Mouse (Mus musculus) 416B (cell line): ENCODE results near the gene Prrx1.

ENCODE experiments used
- DNase-seq: peaks from one replicate; pipeline ENCODE4 v3.0.0; 2011; ENCODE audit warnings: low read depth

Gene Prrx1

DNA sequence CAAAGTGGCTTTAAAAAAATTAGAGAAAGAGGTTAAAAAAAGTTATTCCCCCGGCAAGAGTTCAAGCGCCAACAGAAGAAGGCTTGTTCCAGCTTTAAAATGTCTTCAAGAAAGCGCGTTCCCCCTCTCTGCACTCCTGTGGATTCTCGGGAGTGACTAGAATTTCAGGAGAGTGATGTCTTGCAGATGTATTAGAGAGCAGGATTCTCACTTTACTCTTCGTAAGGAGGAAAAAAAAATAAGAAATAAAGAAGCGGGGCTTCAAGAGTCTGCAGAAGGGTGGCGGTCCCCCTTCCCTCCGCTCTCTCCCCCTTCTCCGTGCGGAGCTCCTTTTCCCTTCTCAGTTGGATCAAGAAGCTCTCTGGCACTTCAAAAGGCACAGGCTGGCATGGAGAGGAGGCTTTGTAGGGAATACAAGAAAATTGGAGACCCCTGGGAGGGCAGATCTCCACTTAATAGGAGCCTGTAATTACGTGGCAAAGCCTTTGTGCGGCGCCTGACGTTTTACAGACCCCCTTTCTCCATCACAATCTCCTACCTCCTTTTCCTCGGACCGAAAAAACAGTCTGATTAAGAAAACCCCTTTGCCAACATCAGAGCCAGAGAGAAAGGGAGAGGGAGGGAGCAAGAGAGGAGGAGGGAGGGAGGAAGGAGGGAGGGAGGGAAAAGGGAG lies at the start of gene Prrx1:
TSS of gene Prrx1 (minus strand) at position 610 of the 673 bp plus-strand sequence.
- no peak for DNase-seq

DNA sequence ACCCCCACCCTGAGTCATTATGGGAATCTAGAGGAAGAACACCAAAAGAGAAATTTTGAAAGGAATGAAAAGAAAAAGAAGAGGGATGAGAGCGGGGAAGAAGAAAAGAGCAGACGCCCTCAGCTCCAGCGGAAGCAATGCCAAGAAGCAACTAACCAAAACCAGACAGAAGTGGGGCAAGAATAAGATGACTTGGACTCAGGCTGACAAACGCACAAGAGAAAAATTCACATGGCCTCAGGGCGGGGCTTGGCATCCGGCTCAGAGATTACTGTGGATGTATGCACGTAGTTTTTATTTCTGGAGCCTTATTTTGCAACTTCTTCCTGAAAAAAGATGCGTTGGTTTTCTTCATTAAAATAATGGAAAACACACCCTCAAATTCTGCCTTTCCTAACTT lies 48.7 kb upstream of the Prrx1 start:
- no peak for DNase-seq

DNA sequence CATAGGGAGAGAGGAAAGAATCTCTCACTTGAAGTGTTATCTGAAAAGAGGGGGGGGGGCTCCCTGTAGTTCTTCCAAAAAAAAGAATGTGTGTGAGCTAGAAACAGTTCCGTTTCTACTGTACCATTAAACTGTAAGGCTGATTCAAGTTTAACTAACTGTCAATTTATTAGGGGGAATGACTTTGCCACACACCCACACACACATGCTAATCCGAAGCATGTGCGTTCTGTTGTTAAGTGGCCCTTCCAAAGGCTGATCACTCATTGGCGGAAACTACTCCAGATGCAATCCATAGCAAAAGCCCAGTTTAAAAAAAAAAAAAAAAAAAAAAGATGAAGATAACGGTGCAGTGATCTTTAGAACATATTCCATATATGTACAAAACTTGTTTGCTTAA lies 47.9 kb upstream of the Prrx1 start:
- no peak for DNase-seq

DNA sequence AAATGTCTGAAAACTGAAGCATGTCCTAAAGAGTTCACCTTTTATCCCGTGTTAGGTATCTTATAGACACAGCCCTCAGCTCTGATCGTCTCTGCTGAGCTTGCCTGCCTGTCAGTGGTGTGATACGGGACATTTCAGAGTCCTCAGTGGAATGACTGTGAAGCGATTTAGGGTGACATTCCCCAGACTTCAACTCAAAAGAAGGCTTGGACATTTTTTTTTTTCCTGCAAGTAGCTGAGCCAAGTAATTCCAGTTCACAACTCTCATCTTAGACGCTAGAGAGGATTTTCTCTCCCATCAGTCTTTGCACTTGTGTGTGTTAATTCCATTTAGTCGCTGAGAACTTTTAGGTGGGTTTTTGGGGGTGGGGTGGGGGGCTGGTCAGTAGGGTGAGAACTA lies 47.3 kb upstream of the Prrx1 start:
- no peak for DNase-seq

DNA sequence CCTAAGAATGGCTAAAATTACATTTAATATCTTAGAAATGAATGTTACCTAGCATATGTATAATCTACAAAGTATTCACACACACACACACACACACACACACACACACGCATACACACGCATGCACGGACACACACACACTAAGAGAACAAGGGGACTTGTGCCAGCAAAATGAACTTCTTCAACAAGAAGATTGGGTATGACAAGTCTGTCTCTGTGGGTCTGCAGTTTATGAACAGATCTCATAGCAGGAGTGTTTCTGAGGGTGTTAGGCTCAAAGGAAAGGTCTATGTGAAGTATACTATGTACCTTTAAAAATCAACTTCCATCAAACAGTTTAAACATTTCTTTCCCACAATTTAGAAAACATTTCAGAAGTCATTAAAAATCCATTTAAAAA lies 46.0 kb upstream of the Prrx1 start:
- no peak for DNase-seq

DNA sequence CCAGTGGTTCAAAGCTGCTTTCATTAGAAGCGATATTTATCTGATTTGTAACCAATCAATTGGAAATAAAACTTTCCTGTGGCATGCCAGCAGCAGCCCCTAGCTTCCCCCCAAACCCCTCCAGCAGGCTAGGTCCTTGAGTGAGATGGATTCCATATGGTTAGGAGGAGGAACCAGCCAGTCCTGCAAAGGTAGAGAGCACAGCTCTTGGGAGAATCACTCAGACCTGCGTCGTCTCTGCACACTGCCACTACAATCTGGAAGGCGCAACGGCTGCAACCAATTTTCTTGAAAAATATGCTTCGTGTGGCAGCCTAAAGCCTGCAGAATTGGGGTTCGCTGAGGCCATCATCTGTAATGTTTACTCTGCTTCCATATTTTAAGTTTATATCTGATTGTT lies 44.7 kb upstream of the Prrx1 start:
- no peak for DNase-seq

DNA sequence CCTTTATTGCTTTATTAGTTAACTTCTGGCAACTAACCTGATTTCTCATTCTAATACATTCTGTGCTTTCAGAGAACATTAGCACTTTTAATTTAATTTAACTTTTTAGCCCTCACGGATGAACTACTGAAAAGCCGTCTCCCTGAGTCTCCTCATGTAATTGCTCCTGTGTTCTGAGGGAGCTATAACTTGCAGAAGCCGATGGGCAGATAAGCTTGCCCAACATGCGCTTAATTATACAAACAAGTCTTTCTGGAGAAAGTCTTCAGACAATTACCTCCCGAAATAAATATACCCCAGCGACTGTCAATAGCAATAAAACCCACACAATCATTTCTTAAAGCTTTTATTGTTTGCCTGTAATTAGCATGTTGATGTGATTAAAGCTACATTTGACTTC lies 44.2 kb upstream of the Prrx1 start:
- no peak for DNase-seq

DNA sequence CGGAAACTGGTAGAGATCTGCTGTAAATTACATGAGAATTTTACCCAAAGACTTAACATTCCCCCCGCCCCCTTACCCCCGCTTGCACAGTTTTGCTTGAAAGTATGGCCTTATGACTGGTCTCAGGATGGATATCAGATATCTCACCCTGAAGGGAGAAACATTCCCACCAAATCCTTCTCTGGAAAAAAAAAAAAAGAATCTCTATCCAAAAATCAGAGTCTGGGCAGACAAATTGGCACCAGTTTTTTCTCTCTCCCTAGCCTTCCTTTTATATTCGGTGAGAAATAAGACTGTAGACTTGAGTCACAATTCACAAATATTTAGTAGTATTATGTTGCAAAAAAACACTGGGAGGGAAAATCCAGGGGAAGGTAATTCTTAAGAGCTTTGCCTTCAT lies 42.7 kb upstream of the Prrx1 start:
- DNase-seq = no peak

DNA sequence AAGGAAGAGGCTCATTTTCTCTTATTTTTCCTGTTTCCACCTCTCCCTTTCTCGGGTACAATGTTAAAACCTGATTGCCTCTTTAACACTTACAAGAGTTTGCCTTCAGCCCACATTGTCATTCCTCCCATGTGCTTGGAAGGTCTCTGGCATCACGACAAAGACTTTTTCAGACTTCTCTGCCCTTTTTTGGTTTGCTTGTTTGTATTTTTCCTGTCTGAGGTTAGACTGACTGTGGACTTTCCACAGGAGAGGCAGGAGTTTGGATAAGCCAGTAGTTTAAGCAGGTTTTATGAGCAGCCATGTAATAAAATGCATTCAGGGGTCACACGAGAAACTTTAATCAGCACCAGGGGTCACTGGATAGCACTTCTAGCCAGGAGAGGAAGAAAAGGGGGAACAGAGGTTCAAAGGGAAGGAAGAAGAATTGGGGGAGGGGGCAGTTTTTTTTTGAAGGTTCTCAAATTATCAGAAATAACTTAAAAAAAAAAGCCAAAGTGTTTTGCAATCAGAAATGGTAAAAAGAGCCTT lies 42.2 kb upstream of the Prrx1 start:
- DNase-seq = no peak

DNA sequence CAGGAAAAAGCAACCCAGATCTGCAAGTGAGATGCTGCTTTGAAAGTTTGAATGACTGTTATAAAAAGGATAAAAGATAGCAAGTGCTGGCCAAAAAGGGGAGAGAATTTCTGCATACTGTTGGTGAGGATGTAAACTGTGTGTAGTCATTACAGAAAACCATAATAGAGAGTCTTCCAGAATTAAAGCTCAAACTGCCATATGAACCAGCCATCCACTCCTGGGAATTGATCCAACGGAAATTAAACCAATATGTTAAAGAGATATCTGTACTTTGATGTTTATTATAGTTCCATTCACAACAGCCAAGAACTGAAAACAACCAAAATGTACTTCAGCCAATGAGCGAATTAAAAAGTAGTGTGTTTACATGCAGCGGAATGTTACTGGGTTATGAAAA lies 37.5 kb upstream of the Prrx1 start:
- no peak for DNase-seq

DNA sequence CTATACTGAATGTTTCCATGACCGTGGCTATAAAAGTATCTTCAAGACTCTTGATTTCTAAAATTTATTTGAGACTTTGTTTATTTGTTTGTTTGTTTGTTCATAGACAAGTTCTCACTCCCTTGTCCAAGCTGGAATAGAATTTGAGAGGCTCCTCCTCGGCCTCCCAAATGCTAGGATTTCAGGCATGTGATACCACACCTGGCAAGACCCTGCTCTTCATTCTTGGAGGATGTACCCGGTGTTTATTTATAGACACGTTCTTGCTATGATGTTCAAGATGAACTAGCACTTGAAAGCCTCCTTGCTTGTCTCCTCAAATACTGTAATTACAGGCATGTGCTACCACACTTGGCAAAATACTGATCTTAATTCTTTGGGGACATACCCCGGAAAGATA lies 32.0 kb upstream of the Prrx1 start:
- no peak for DNase-seq

DNA sequence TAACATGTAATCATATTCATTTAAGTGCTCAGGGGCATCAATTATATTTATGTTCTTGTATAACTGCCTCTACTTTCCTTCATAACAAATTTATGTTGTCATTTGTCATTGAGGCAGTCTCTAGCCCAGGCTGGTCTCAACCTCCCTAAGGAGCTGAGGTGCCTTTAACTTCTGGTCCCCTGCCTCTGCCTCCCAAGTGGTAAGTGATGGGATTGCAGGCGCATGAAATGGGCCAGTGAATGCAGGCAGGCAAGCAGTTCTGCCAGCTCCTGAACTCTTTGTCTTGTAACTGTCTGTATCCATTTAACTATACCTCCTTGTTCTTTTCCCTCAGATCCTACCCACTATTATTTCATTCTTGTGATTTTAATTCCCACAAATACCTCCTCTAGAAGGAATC lies 31.4 kb upstream of the Prrx1 start:
- DNase-seq = peak; percentile 2

DNA sequence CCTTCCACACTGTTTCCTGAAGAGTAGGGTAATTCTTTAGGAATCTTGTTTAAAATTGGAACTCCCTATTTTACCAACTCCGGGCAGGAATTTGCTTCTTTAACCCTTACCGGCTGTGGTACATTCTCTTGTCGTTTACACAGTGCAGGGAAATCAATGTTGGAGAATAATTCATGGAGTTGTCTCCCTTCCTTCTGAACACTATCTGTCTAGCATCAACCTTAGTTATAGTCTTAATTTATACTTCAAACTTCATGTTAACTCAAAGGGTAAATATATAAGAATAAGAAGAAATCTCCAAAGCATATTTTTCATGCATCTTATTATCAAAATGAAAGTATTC lies 25.7 kb upstream of the Prrx1 start:
- DNase-seq = no peak

DNA sequence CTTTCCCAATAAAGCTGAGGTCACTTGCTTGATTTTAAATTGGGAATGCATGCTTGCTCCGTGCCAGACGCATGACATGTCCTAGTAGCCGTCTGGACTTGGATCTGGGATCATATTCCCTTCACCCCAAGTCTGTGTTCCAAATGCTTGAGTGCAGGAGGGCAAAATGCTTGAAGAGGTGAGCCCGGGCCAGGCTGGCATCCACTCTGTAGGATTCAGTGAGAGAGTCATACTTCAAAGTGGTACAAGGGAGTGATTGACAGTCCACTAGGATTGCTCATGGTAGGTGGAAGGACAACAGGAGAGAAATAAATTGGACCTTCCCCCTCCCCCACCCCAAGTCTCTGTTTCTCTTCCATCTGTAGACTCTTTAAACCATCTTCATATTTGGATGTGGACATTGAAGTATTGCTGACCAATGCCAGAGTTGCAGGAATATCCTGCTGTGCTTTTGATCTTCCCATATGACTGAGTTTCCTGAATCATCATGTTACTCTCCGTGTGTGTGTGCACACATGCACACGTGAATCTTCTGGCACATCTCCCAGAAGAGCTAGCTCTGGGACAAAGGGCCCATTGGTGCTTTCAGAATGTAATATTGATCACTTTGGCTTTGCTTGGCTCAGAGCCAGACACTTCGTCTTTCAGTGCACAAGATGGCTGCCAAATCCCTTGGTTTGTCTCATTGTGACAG lies 25.2 kb upstream of the Prrx1 start:
- no peak for DNase-seq

DNA sequence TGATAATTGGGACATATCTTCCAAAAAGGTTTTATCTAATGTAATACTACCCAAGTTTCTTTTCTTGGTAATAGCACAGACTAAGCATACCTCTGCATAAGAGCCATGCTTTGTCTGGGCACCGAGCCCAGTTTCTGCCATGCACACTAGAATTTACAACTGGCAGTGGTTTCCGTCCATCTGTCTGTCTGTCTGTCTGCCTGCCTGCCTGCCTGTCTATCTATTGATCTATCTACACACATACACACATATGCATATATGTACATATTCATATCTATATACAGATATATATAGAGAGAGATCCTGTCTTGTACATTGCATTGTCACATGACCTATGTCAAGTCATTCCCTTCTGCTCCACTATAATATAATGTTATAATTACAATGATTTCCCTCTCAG lies 24.3 kb upstream of the Prrx1 start:
- DNase-seq = peak; percentile 15

DNA sequence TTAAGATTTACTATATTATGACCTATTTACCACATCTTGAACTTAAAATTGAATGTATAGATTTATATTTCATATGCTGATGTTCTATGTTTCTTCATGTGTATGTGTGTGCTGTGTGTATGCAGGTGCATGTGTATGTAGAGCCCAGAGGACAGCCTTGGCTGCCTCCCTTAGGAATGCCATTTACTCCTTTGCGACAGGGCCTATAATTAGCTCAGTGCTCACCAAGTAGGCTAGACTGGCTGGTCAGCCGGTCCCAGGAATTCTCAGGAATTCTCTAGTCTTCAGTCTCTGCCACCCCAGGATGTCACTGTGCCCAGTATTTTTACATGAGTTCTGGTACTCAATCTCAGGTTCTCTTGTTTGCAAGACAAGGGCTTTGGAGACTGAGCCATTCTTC lies 13.8 kb upstream of the Prrx1 start:
- DNase-seq = no peak

DNA sequence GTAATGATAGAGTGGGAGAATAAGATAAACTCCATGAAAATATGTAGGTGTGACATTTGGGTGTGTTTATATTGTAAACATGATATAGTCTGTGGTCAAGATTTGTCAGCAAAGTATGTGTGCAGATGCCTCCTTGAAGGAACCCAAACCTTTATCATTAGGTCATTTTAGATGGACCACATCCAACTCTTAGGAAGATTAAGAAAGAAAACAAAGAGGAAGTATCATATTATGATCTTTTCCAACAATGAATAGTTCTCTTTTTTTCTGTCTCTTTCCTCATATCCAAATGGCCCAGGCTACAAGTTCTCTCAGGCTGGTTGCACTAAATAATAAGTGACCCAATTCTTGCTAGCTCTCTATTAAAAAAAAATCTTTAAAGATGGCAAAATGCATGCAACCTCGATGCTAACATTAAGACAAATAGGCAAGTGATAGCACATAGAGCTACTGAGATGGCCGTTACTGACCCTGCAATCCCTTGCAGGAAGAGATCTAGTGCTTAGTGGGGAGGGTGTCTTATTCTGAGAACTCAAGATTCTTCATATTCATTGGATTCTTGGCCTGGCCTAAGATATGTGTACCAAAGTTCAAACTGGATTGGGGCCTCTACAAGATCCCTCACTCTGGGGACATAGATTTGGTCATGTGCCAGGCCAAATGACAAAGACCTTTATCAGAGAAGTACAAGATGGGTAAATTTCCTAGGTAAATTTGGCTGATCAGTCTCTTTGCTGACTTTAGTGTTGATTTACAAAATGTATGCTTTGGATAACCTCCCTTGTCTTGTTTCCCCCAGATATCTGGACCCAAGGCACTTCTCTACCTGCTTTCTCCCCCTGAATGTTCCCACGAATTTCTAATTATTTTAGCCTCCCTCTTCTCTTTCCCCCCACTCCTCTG lies 6.4 kb upstream of the Prrx1 start:
- DNase-seq = peak; percentile 3

DNA sequence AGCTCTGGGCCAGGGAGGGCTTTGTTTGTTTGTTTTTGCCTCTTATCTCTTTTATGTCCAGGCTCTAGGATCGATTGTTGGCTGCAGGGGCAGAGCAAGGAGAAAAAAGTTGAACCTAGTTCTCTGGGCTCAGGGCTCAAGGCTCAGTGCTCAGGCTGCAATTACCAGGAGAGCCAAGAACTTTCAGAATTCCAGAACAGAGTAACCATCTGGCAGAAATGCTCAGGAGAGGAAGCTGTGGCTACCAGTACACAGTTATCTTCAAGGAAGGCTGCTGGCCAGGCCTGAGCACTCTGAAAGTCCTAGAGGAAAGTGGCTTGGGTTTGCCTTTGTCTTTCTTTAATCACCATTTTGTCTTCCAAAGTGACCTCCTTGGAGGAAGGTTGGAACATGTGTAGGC lies 3.4 kb upstream of the Prrx1 start:
- no peak for DNase-seq

DNA sequence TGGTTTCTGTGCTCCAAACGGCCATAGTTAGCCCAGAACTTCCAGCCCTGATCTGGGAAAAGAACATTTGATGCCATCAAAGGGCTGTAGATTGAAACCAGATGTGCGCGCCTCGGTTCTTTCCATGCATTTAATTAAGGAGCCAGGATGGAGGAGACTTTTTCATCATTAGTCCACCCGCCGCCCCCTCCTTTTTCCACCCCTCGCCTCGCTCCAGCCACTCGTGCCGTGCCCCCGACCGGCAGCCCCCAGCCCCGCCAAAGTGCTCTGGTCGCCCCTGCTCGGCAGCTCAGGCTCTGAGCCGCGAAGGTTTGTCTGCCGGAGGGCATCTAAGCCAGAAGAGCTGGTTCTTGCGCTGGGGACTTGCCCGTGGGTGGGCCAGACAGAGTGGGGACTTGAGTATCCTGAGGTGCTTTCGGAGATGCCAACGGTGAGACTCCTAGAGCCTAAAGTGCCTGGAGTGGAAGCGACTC lies 1.4 kb upstream of the Prrx1 start:
- DNase-seq = no peak

DNA sequence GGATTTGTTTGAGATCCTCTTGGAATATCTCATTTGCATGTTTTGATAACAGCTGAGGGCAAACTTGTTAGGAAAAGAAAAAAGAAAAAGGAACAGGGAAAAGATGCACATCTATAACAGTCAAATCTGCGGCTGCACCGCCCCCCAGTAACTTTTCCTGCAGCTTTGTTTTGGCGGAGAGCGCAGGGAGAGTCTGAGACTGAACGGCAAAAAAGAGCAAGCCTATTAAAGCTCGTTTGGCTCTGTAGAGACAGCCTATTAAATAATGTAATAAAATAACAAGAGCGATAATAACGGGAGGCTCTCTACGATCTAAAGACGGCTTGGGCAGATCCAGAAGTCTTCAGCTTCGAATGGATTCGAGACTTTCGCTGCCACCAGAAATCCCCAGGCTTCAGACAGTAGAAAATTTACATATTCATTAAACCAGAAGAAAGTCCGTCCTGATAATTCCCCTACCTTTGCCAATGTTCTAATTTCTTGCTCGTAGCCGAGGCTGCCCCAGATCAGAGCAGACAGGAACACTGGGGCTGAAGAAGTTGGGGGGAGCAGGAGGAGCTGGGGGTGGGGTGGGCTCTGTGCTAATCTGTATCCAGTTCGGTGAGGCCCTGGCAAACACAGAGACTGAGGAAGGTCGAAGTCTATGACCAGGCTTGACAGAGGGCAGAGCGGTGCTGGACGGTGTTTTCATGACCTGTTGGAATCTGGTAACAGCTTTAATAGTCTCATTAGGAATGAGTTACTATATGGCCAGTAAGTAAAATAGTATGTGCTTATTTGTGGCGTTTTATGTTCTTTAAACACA lies 613 bp upstream of the Prrx1 start:
- DNase-seq = no peak

DNA sequence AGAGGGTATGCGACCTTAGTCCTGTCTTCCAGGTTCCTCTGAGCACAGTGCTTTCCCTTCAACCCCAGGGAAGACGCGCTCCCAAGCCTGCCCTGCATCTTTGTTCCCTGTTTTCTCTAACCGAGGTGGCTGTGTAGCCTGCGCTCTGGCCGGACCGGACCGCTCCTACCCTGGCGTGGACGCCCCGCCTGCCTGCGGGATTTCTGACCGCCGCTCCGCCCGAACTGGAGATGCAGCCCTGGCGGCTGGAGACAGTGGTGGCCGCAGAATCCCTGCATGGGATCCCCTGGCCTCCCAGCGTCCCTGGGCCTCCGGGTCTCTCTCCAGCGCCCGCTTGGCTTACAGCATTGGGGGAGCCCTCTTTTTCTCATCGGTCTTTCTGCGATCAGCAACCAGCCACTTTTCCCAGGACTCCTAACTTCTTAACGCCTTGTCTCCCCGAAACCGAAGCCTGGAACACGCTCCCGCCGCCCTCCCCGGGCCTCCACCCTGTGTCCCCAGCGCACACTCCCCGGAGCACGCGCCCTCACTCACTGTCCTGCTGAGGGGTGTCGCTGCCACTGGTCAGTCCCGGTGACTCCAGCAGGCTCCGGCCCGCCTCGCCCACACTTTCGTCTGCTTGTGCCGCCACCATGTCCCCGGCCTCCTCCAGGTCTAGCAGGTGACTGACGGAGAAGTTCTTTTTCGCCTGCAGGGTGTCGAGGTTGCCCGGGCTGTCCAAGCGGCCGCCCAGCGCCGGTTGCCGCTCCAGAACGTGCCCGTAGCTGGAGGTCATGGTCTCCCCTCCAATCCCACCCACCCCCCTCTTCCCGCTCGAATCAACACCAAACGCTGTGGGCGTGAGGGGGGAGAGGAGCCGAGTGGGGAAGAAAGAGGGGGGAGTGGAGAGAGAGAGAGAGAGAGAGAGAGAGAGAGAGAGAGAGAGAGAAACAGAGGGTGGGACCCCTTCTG lies 1.4 kb downstream of the Prrx1 start:
- DNase-seq = no peak
